Mouse (Mus musculus): ENCODE results near the gene Tpi1.
A peak's percentile ranks its signal among the peaks of the same experiment; 100 is the strongest.

The Tpi1 gene

DNA sequence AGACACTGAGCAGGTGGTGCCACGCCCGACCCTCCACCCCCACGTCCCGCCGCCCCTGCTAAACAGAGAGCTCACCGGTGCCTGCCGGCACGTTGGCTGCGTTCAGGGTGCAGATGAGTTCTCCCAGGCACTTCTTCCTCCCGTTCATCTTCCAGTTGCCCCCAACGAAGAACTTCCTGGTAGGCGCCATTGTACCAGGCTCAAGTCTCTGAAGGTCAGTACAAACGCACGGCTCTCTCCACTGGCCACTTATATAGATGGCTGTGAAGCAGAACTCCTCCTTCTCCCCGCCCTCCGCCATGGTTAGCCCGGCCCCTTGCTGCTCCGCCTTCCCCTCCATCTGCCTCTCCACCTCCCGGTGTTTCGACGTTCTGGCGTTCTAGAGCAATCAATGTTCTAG, at the start of gene Tpi1:
TSS of gene Tpi1 (minus strand) at position 364 of the 400 bp plus-strand sequence.
- DNase-seq (ENCODE audit: low read depth) = peak; percentile 78

- no peak for DNase-seq (ENCODE audit: low read depth)
Measured at GRCm38 (mm10) chr6:124863125-124863657, 49.1 kb upstream of the Tpi1 start.

DNA sequence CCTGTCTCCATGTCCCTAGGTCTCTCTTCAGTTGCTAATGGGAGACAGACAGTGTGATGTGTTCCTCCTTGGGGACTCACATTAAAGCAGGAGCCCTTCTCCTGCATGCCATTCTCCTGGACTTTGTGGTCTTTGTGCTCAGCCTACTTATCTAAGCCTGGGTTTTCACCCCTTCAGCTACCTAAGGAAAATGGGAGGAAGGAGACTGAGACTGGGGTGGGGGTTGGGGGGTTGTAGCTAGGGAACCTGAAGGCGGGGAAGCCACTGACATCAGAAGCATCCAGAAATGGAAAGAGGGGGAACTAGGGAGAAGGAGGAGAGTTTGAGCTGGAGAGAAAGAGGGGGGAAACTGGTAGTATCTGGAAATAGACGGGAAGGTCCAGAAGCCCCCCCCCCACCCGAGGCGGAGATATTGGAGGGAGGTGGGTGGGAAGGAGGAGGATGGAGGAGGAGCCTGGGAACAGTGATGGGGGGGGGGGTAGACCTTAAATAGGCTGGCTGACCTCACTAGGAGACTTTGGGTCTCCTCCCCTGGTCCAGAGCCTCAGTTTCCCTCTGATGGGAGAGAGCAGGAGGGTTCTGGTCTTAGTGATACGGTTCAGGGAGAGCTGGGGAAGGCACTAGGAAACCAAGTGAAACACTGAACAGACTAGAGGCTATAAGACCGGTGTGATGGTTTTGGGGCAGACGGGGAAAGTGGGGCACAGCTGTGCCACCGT, 48.5 kb upstream of the Tpi1 start:
- DNase-seq (ENCODE audit: low read depth) = no peak

GRCm38 (mm10) chr6:124861802-124862201, 47.7 kb upstream of the Tpi1 start:
- no peak for DNase-seq (ENCODE audit: low read depth)

DNA sequence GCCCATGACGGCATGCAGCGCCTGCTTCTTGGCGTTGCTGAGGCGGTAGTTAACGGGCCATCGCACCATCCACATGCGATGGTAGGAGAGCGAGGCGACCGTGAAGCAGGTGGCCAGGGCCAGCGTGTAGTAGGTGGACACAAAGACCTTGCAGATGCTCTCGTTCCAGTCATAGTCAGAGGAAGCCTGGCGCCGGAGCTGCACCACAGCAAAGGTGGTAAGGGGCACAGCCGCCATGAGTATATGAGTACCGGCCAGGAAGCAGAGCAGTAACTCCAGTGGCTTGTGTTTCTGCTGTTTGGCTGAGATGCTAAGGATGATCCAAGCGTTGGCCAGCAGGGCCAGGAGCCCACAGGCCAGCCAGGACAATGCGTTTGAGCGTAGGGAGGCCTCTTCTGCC, 47.2 kb upstream of the Tpi1 start:
- no peak for DNase-seq (ENCODE audit: low read depth)

DNA sequence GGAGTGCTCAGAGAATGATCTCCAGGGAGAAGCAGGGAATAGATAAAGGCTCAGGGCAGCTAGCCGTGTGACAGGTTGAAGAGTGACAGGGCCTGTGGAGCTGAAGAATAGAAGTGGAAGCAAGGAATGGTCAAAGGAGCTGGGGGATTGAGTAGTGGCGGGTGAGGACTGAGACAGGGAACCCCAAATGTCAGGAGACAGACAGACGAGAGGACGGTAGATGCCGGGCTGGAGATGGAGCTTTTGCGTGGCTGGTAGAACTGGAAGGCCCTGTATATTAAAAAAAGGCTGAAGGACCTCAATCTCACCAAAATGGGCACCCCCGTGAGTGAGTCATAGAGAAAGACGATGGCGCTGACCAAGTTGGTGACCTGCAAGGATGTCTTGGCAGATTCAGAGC, 46.4 kb upstream of the Tpi1 start:
- no peak for DNase-seq (ENCODE audit: low read depth)

DNA sequence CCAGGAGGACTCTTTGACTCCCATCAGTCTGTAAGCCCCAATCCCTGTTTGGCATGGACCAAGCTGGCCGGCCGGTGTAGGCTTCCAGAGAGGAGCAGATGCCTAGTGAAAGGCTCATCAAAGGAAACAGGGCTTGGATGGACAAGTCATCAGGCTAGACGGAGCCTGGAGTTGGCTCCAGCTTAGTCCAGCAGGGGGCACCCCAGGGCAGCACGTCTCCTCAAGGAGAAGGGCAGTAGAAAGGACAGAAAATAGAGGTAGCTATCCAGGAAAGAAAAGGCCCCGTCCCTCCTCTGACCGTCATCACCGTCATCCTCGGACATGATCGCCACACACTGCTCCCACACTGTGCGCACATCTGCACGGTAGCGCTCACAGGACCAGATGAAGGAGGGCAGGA, 45.6 kb upstream of the Tpi1 start:
- peak; percentile 53 for DNase-seq (ENCODE audit: low read depth)

DNA sequence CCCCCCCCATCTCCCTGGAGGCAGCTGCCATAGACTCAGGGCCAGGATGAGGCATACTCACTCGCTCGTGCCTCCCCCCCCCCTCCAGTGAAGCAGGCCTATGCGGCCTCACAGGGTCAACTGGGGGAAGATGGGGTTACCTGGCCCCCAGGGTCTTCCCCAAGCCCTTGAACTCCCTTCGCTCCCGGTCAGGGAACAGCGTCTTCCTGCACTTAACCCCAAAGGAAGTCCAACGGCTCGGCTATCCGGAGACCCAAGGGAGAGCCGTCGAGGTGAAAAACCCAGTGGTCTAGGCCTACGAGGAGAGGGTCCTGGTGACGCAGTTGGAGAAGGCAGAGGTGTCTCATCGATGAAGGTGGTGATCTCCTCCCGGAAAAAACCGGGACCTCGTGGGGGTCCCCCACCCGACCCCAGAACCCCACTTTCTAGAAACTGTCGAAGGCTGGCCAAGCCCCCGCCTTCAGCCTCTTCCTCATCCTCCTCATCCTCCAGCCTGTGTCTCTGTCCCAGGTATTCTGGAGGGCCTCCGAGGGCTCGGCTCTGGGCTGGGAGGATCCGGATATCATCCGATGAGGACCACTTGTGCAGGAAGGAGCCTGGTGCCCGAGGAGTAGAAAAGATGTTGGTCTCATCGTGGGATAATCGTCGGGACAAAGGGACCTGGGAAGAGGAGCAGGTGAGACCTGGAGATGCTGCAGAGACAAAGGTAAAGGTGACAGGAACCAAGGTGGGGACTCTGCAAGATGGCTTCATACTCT, 44.6 kb upstream of the Tpi1 start:
- DNase-seq (ENCODE audit: low read depth) = no peak

DNA sequence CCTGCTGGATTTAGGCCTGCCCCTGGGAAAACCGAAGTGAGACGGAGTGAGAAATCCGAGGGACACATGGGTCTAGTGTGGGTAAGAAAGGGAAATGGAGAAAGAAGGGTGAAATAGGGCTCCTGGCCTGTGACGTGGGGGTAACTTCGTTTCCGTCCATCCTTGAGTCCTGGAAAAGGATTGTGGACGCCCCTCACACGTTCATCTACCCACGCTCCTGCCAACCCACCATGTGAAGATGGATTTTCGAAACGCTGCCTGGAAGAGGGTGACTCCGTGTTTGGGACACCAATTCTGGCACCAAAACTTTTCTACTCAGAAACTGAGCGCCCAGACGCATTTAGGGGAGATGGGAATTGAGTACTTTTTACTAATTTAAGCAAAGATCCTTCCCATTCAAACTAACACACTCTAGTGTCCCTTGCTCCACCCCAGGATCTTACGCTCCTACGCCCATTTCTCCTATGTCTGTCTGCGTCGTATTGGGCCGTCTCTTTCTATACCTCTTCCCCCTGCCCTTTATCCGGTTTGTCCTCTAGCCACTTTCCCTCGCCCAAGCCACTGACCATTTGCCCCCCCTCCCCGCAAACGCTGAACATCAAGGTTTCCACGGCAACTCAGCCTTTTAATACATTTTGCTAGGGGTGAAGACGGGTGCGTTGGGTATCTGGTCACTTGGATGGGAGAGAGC, 43.9 kb upstream of the Tpi1 start:
- no peak for DNase-seq (ENCODE audit: low read depth)

DNA sequence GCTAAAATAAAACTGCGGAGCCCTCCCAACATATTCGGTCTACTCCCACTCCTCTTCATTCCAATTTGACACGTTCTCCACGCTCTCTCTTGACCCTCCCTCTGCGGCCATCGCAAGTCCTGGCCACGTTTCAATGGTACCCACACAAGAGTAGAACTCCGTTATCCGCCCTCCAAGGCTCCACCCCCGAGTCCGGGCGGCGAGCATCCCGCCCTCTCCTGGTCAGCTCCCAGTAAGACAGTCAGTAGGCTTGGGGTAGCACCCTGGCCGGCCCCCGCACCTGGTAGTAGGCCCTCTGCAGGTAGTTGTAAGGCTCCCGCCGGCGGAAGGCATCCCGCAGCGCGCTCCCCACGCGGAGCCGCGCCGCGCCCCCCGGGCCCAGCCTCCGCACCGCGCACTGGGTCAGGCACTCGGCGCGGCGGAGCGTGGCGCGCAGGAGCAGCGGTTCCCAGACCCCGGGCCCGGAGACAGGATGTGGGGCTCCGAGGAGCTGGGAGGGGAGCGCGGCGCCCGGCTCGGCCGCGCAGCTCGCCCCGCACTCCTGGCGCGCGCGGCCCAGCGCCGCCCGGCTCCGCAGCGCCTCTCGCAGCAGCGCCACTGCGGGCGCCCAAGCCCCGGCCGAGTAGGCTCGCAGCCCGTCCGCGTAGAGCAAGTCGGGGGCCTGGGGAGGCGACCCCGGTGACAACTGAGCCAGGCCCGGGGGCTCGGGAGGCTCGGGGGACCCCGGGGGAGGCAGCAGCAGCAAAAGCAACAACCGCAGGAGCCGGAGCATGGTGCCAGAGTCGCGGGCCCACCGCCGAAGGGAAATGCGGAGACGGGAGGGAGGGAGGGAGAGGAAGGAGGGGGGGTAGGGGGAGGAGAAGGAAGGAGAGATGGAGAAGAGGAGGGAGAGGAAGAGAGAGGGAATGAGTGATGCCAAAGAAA, 43.1 kb upstream of the Tpi1 start, which contains the start of gene P3h3:
TSS of gene P3h3 (minus strand) at position 837 of the 924 bp plus-strand sequence.
- DNase-seq (ENCODE audit: low read depth) = peak; percentile 68

GRCm38 (mm10) chr6:124856321-124856720, 42.2 kb upstream of the Tpi1 start:
- DNase-seq (ENCODE audit: low read depth) = no peak

- DNase-seq (ENCODE audit: low read depth) = no peak
Measured at GRCm38 (mm10) chr6:124854647-124855046, 40.6 kb upstream of the Tpi1 start.

DNA sequence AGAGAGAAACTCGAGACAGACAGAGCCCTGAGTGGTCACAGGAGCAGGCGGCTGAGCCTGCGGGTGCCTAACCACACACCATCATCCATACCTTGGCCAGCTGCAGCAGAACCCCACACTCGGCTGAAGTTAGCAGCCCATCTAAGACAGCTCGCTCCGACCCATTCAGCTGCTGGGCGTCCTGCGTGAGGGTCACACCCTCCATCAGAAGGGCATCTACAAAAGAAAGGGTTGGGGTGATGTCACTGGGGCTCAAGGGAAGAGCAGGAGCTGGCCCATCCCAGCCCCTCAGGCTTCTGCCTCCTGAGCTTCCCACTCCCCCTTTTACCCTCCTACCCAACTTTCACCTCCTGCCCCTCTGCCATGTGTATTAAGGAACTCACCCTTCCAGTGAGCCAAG, 36.4 kb upstream of the Tpi1 start:
- no peak for DNase-seq (ENCODE audit: low read depth)

DNA sequence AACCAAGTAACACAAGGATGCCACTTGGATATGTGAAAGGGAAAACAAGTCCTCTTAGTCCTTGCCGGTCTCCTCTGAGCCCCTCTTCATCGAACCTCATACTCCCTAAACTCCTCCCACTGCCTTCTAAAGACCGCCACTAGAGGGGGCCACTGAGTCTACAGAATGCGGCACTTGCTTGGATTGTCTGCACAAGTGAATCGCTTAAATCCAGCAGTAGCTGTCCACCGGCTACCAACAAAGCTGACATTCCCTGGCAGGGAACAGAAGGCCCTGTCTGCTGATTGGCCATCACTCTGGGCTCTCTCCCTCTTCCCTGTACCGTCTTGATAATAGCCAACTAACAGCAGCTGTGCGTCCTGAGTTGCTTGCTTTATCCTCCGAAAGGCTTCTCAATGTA, 33.2 kb upstream of the Tpi1 start:
- peak; percentile 70 for DNase-seq (ENCODE audit: low read depth)

DNA sequence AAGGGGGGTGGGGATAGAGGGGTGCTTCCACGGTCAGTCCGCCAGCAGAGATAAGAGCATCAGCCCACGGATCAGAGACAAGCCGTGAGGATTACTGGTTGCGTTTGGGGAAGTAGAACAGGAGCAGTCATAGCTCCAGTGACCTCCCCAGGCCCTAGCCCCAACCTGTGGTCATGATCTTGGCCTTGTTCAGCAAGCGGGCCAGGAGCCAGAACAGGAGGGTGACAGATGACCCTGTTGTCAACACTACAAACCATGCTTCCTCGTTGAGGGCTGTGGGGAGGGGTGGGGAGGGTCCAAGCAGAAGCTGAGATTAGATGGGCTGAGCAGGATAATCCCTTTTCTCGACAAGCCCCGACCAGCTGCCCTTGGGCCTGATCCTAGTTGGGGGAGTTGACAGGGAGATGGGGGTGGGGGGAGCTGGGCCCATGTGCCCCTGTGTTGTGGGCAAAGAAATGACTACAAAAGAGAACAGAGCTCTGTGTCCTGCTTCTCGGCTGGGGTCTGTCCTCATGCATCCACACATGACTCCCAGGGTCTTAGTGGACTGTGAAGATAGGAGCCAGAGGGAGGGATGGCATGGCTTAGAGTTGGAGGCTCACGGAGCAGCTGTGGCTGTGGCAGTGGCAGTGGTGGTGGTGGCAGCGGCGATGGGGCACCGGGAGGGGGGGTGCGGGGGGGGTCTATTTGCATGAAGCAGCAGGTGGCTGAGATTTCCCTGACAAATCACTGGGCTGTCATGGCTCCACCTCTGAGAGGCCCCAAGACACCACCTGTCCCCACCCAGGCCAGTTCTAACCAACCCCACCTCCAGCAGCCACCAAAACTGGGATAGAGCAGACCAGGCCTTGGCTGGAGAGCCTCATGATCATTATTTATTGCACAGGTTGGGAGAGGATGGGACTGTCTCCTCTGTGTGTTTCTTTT, 26.4 kb upstream of the Tpi1 start, which contains the start of gene Gnb3:
TSS of gene Gnb3 (minus strand) at position 35 of the 927 bp plus-strand sequence.
- no peak for DNase-seq (ENCODE audit: low read depth)

DNA sequence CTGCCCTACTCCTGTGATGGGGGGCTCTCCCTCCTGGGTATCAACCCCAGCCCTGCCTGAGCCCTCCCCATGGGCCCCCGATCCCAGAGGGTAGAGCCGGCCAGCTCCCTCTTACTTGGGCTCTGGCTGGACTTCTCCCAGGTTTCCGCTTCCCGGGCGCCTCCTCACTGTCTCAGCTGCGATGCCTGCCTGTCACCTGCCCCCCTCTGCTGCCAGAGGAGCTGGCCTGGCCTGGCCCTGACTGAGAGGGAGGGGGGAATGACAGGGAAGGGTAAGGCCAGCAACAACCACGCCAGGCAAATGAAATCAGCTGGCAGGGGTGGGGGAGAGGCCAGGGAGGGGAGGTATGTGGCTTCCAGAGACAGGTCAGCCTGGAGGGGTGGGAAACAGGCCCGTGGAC, 25.7 kb upstream of the Tpi1 start:
- DNase-seq (ENCODE audit: low read depth) = no peak

DNA sequence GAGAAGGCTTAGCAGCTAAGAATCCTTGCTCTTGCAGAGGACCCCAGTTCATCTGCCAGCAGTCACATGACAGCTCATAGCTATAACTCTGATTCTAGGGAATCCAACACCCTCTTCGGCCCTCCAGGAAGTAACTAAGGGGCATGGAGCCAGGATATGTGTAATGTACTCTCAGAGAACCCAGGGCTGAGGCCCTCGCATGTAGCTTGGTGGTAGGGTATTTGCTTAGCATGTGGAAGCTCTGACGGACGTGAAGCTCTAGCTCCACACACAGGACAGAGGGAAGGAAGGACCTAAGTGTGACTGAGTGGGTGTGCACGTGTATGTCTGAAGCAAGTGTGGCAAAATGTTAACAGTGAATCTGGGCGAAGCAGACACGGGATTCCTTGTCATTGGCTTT, 22.3 kb upstream of the Tpi1 start:
- no peak for DNase-seq (ENCODE audit: low read depth)

GRCm38 (mm10) chr6:124835531-124835930, 21.4 kb upstream of the Tpi1 start:
- DNase-seq (ENCODE audit: low read depth) = no peak

GRCm38 (mm10) chr6:124834512-124835081, 20.5 kb upstream of the Tpi1 start:
- no peak for DNase-seq (ENCODE audit: low read depth)

GRCm38 (mm10) chr6:124831649-124832048, 17.6 kb upstream of the Tpi1 start:
- DNase-seq (ENCODE audit: low read depth) = no peak
